Mouse (Mus musculus): Measurements from ENCODE around the gene Nedd4. TPM values are rescaled to one million over a fixed set of nuclear protein-coding genes. Genes with fewer than 3 reads are reported as not detected.

The Nedd4 gene
- total and polyA plus RNA-seq, 3 experiments, result 167 to 583 (median 216) TPM

DNA sequence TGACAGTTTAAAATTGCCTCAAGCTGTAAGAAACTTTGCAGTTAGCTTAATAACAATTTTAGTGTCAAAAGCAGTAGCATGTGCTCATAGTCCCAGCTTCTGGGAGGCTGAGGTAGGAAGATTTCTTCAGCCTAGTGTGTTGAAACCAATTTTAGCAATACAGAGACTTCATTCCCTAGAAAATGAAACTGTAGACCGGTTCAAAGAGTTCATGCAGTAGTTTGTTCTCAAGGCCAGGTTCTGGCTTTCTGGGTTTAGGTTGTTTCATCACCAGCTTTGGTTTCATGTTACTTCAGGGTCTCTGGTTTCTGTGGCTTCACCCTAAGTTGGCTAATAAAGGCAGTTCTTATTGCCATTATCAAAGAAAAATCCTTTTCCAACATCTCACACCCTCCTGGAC lies 38.5 kb upstream of the Nedd4 start:
- no peak overlapping the region for H3K4me3 ChIP-seq (ENCODE audit: control insufficient read depth in 1 of 2, insufficient read depth in 1 of 2, low read depth in 2 of 2, low read length in 2 of 2)
- peaks cover 3 to 8% of the 10 kb centered on the region in 2 experiments; a peak in 3 of 4 replicates for H3K36me3 ChIP-seq (ENCODE audit: control insufficient read depth in 1 of 2, insufficient read depth in 2 of 2, low read length in 2 of 2)
- no peak overlapping the region for H3K9ac ChIP-seq (ENCODE audit: control insufficient read depth, low read depth, low read length, poor library complexity, severe bottlenecking)
- H3K9me3 ChIP-seq (replicated peaks; ENCODE audit: insufficient read depth, low read length), result no peaks in the 10 kb centered on the region
- H3K79me2 ChIP-seq (ENCODE audit: control insufficient read depth, insufficient read depth, low read length, poor library complexity), result no peaks in the 10 kb centered on the region
- no peak for TF ChIP-seq MYB (IDR thresholded peaks at IDR 0.05; ENCODE audit: low read depth, low read length)
- H3K27me3 ChIP-seq (ENCODE audit: control insufficient read depth in 1 of 2, insufficient read depth in 2 of 2, low read length in 2 of 2), result no peaks in the 10 kb centered on the region
- H3K27ac ChIP-seq (ENCODE audit: control insufficient read depth, low read depth, low read length), result no peak overlapping the region
- no peak for DNase-seq (ENCODE audit: low read depth, low spot score)
- peaks cover 4 to 5% of the 10 kb centered on the region in 2 experiments for H3K4me1 ChIP-seq (ENCODE audit: control insufficient read depth in 1 of 2, insufficient read depth in 2 of 2, low read length in 2 of 2)

DNA sequence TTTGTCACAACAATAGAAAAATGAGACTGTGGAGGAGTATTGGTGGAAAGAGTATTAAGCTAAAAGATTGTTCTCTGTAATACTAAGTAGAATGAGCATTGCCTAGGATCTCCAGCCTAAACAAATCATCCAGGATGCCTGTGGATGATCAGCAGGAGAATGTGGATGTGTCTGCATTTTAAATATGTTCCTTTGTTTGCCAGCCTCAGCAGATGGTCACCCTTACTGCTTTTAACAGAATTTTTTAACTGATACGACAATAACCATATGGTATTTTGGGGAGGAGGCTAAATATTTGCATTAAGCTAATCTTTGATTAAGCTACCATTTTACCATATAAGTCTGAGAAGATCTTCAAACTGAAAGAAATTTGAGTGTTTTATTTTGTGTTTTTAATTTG lies 34.5 kb upstream of the Nedd4 start:
- H3K4me3 ChIP-seq (ENCODE audit: control insufficient read depth in 1 of 2, insufficient read depth in 1 of 2, low read depth in 2 of 2, low read length in 2 of 2), result no peak overlapping the region
- H3K9me3 ChIP-seq (replicated peaks; ENCODE audit: insufficient read depth, low read length), result no peaks in the 10 kb centered on the region
- no peak overlapping the region for H3K27ac ChIP-seq (ENCODE audit: control insufficient read depth, low read depth, low read length)
- DNase-seq (ENCODE audit: low read depth, low spot score), result no peak
- H3K79me2 ChIP-seq (ENCODE audit: control insufficient read depth, insufficient read depth, low read length, poor library complexity), result no peaks in the 10 kb centered on the region
- TF ChIP-seq USF2 (IDR thresholded peaks at IDR 0.05; ENCODE audit: borderline replicate concordance in 1 of 2, insufficient read depth in 1 of 2, low read depth in 1 of 2, low read length in 2 of 2), result no peak
- TF ChIP-seq GATA1 (IDR thresholded peaks at IDR 0.05; ENCODE audit: low read depth, low read length), result no peak
- TF ChIP-seq SIN3A (IDR thresholded peaks at IDR 0.05; ENCODE audit: low read length), result no peak
- TF ChIP-seq RAD21 (IDR thresholded peaks at IDR 0.05; ENCODE audit: low read depth, low read length), result no peak
- no peak for TF ChIP-seq TCF12 (IDR thresholded peaks at IDR 0.05; ENCODE audit: low read depth, low read length)
- TF ChIP-seq MXI1 (IDR thresholded peaks at IDR 0.05; ENCODE audit: low read depth, low read length), result no peak
- no peak for TF ChIP-seq ZC3H11A (IDR thresholded peaks at IDR 0.05; ENCODE audit: low read depth, low read length)
- TF ChIP-seq NELFE (IDR thresholded peaks at IDR 0.05; ENCODE audit: low read depth, low read length), result no peak
- TF ChIP-seq ZNF384 (IDR thresholded peaks at IDR 0.05; ENCODE audit: low read depth, low read length), result no peak
- TF ChIP-seq SMC3 (IDR thresholded peaks at IDR 0.05; ENCODE audit: low read depth, low read length), result no peak
- no peak for TF ChIP-seq BHLHE40 (IDR thresholded peaks at IDR 0.05; ENCODE audit: borderline replicate concordance, low read depth, low read length)
- no peak for TF ChIP-seq E2F4 (IDR thresholded peaks at IDR 0.05; ENCODE audit: borderline replicate concordance, low read depth, low read length)
- TF ChIP-seq ZKSCAN1 (IDR thresholded peaks at IDR 0.05; ENCODE audit: low read depth, low read length), result no peak
- TF ChIP-seq POLR2AphosphoS5 (IDR thresholded peaks at IDR 0.05; ENCODE audit: borderline replicate concordance, low read depth, low read length), result no peak
- TF ChIP-seq MEF2A (IDR thresholded peaks at IDR 0.05; ENCODE audit: extremely low read depth, insufficient replicate concordance, low read depth, low read length, poor library complexity, severe bottlenecking), result no peak
- TF ChIP-seq USF1 (IDR thresholded peaks at IDR 0.05; ENCODE audit: low read depth, low read length), result no peak
- no peak for TF ChIP-seq ZMIZ1 (IDR thresholded peaks at IDR 0.05; ENCODE audit: low read depth, low read length)
- no peak for TF ChIP-seq NRF1 (IDR thresholded peaks at IDR 0.05; ENCODE audit: insufficient read depth, low read depth, low read length, poor library complexity, severe bottlenecking)
- TF ChIP-seq UBTF (IDR thresholded peaks at IDR 0.05; ENCODE audit: borderline replicate concordance, insufficient read depth, low read depth, low read length), result no peak
- H3K36me3 ChIP-seq (ENCODE audit: control insufficient read depth in 1 of 2, insufficient read depth in 2 of 2, low read length in 2 of 2), result peaks cover 0 to 14% of the 10 kb centered on the region in 2 experiments; a peak in 2 of 4 replicates
- no peaks in the 10 kb centered on the region for H3K27me3 ChIP-seq (ENCODE audit: control insufficient read depth in 1 of 2, insufficient read depth in 2 of 2, low read length in 2 of 2)
- peaks cover 5 to 7% of the 10 kb centered on the region in 2 experiments; a peak in 3 of 4 replicates for H3K4me1 ChIP-seq (ENCODE audit: control insufficient read depth in 1 of 2, insufficient read depth in 2 of 2, low read length in 2 of 2)
- no peak overlapping the region for H3K9ac ChIP-seq (ENCODE audit: control insufficient read depth, low read depth, low read length, poor library complexity, severe bottlenecking)
